Mouse (Mus musculus): ENCODE data around the gene Echdc1.
A peak's percentile ranks its signal among the peaks of the same experiment; 100 is the strongest.
"Not testable (repeated sequence)": the region's sequence is repeated elsewhere in the genome, so short reads cannot be mapped to it uniquely, and the experiment has no call there.

Gene Echdc1

DNA sequence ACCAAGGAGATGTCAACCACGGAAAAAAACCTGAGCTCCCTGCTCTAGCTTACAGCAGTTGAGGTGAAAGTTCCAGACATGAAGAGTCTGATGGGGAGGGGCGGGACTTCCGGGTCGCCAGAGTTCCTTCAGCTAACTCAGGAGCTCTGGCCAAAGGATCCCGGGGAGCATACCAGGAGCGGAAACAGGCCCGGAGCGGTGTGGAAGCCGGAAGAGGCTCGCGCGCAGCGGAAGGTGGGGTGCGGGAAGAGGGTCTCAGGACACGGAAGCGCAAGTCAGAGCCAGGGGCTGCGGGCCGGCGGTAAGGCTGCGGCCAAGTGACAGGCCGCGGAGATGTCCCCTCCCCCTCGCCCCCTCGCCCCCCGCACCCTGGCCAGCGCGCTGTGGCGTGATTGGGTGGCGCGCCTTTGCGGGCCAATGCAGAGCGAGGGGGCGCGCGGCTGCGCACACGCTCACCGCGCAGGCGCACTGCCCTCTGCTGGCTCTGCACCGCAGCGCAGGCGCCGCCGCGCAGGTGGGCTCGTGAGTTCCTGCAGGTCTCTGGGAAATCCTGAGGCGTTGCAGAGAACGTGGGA lies at the start of gene Echdc1:
Gene Echdc1, plus strand, starts transcription at position 103 of the 575 bp plus-strand sequence.
- peak; percentile 89 to 91 for DNase-seq (ENCODE audit: low spot score in 2 of 2)

DNA sequence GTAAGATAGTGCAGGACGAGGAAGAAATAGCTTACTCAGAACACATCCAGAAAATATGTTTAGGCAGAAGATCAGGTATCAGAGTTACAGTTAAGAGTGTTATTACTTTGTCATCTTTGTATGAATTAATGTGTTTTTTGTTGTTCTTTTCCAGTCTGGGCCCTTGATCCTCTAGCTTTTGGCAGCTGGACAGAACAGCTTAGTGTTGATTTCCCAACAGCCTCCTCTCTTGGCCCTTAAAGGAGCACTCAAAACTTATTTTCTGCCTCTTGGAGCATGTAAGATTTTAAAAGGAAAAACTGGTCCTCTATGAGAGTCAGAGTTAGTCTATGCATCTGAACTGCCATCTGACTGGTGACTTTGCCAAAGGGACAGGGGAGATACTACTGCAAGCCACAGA lies 31.2 kb upstream of the Echdc1 start:
- no peak for DNase-seq (ENCODE audit: low spot score in 2 of 2)

DNA sequence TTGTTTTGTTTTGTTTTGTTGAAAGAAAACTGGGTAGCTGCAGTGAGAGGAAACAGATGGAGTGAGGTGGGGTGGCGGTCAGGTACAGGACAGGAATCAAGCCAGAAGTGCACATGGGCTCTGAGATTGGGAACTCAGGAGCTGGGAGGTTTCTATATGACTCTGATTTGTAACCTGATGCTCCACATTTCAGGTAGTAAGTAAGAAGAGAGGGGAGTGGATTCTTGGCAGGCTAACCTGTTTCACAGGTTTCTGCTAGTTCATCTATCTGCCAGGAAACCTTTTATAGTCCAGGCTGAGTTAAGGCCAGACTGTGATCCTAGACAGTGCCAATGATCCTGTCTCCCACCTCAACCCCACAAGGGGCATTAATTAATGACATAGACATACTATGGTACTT lies 27.2 kb upstream of the Echdc1 start:
- DNase-seq (ENCODE audit: low spot score in 2 of 2) = no peak

DNA sequence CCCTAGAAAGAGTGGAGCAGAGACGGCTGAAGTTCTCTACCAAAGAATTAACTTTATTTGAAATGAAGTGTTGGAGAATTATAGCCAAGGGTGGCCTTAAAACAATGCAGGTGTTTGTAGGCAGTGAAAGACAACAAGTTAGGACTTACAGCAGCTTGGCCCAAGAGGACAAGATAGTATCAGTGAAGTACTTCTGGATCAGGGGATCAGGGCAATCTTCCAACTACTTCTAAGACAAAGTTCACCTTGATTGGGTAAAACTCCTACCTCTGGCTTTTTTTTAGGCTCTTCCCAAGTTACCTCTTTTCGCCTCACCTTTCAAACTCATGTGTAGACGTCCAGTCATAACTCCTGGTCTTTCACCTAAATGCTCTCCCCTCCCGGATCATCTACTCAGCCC lies 10.7 kb upstream of the Echdc1 start:
- DNase-seq (ENCODE audit: low spot score in 2 of 2) = no peak

DNA sequence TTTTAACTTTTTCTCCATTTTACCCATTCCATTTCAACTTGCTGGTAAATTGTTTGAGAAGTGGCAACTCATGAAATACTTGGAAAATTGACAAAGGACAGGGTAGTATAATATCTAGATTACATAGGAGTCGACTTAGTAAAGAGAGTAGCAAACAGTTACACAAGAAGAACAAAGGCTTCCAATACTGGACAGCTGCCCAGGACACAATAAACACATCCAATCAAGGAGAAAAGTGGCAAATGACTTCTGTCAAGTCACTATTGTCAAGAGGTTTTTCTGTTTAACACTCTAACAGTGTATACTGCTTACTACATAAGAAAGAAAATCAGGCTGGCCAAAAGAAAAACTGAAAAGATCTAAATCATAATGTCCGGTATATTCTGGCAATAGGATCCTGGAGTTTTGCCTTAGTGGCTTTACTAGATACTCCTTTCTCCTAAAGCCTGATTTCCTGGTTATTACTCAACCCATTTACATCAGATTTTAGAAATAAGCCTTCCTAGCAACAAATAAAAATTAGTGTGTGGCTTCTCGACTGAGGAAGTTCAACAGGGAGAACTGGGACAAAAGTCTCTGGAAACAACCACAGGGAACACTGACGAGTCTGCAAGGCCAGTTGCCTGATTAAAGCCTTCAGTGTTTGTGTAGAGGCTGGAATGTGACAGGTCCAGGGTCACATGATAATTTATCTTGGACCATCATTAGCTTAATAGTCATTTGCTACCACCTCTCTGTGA lies 1.3 kb upstream of the Echdc1 start:
- DNase-seq (ENCODE audit: low spot score in 2 of 2) = no peak

DNA sequence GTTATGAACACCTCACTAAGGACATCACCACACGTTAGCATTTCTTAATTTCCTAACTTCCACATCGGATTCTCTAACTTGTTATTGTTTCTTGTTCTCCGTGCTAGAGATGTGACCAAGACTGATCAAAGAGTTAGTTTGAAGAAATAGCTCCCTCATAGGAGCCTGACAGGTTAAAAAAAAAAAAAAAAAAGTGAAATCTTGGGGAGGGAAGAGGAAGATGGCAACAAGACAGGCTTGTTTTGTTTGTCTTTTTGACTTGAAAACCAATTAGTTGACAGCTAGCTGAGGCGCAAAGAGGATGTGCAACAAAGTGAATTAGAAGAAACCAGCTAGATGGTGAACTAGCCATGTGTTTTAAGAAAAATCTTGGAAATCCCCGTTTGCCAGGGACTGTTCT lies 939 bp downstream of the Echdc1 start:
- no peak for DNase-seq (ENCODE audit: low spot score in 2 of 2)

DNA sequence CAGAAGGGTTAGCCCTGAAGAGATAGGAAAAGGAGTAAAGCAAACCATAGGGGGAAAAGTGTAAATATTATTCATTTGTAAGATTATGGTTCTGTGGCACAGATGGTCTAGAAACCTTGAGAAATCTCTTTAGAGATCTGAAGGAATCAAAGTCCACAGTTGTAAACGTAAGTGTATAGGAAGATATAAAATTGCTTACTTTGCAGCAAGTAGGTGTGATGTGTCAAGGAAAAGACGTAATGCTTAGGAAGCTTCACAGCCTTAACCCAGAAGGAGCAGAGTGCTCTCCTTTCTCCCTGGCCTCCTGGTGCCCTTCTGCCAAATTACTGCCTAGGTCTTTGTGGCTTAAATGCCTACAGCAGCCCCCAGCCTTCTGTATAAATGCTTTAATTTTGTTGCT lies 11.9 kb downstream of the Echdc1 start:
- DNase-seq (ENCODE audit: low spot score in 2 of 2) = no peak

DNA sequence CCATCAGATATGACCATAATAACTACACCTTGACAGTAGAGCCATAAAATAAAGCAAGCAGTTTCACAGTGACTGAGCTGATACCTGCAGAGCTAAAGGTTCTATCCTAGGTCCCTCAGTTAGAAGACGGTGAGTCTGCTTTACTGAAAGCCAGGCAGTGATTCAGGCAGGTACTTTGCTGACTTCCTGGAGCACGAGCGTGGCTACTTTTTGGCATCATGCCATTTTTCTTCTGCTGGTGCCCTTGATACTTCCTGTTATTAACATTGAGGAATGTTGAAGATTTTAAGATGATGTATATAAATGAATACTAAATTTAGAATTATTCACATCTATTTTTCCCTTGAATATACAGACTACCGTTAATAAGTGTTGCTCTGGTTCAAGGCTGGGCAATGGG lies 20.9 kb downstream of the Echdc1 start:
- no peak for DNase-seq (ENCODE audit: low spot score in 2 of 2)

DNA sequence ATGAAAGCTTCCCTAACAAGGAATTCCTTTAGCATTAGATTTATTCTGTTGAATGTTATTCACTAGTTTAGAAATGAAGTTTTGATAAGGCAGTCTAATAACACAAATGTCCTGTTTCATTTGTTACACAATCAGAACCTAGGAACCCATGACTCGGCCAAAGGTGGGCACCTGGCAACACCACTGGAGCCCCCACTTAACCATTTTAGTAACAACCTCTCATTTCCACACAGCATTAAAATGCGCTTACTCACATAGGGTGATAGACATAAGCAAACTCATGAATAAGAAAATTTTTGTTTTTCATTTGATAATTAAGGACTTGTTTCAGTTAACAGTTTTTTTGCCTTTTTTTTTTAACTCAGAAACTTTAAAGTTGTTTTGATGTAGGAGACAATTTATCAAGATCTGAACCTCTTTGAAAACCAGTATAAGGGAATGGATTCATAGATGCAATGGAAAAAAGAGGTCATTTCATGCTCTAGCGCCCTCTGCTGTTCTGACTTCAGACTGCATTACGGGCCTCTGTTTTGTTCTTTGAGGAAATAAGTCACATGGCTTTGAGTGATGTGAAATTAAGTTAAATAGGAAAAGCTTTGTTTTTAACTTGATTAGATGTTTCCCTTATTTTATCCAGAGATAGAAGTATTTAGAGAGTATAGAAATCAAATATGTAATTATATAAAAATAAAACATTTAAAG lies 25.5 kb downstream of the Echdc1 start:
- DNase-seq (ENCODE audit: low spot score in 2 of 2) = peak; percentile 55 to 73

DNA sequence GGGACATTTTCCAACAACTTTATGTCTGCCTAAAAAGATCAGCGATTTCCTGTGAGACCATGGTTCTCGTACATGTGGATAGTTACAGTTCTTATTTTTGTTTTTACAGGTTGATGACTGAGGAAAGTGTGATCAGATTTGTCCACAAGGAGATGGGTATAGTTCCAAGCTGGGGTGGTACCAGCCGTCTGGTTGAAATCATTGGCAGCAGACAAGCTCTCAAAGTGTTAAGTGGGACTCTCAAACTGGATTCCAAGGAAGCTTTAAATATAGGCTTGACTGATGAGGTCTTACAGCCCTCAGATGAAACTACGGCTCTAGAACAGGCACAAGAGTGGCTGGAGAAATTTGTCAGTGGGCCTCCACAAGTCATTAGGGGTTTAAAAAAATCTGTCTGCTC lies 31.3 kb downstream of the Echdc1 start:
- DNase-seq (ENCODE audit: low spot score in 2 of 2) = peak; percentile 46 to 55

DNA sequence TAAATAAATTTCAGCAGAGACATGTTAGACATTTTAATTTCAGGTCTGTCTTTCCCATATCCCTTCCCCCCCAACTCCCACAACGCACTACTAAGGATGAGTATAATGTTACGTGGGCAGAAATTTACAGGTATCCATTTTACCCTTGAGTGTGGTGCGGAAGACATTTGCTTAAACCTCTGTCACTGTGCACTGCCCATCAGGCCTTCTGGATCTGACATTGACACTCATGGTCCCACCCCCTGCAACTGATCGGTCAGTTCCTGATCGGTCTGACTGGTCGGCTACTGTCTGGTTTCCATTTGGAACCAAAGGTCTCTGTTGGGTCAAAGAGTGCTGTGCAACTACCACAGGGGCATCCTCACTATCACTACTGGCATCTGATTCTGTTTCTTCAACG lies 33.7 kb downstream of the Echdc1 start:
- no peak for DNase-seq (ENCODE audit: low spot score in 2 of 2)

DNA sequence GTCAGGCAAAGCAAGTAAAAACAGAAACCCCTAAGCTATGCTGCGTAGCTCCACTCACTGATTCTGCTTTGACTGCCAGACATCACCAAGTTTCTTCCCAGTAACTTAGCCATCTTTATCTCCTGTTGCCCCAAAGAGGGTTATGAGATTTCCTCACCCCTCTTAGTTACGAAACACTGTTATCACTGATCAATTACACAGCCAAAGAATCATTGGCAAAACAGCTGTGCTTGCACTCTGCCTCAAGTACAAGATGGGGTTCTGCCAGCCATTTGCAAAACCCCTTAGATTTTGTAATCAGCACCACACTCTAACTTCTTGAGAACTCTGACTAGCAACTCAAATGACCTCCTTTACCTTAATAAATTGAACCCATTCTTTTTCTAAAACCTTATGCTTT lies 38.5 kb downstream of the Echdc1 start:
- DNase-seq (ENCODE audit: low spot score in 2 of 2) = no peak

DNA sequence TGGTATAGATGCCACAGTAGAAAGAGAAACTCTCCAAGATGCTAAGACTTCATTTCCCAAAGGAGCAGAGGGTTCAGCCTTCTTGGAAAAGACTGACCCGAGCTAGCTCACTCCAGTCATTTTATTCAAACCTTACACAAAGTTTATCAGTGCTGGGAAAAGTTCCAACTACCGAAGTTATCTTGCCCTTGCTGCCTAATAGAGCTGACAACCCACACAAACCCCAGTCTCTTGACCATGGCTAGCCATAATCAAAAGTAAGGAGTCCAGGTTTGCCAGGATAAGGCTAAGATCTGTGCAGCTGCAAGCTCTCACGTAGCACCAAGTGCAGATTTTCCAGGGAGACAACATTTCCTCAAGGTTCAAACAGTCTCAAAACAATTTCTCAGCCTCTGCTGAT lies 39.6 kb downstream of the Echdc1 start:
- no peak for DNase-seq (ENCODE audit: low spot score in 2 of 2)

DNA sequence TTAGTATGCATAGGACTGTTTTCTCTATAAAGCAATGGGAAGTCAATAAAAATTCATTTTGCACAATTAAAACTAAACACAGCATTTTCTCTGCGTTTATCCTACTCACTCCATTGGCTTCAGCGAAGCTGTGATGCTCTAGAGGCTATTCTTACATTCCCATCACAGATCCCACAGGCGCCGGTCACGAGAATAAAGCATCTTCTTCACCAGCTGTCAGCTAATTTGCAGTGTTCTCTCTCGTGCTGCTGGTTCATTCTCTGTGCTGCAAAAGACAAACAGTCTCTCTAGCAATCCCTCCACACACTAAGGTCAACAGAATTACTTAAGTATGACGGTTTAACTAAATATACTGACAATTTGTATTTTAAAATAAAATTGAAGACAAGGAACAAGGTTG lies 41.2 kb downstream of the Echdc1 start:
- peak; percentile 63 to 67 for DNase-seq (ENCODE audit: low spot score in 2 of 2)

DNA sequence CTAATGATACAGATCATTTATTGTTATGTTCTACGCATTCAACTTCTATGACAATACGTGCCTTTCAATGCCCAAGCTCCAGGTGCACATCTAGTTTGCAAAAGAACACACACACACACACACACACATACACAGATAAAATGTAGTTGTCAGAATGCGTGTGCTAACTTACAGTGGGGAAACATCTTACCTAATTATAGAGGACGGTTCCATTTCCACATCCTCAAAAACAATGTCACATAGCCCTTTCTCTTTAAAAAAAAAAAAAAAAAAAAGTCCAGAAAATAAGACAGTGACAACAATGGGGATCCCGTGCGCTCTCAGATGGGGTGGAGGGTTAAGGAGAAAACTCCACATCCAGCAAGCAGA lies 48.1 kb downstream of the Echdc1 start:
- DNase-seq (ENCODE audit: low spot score in 2 of 2) = no peak

DNA sequence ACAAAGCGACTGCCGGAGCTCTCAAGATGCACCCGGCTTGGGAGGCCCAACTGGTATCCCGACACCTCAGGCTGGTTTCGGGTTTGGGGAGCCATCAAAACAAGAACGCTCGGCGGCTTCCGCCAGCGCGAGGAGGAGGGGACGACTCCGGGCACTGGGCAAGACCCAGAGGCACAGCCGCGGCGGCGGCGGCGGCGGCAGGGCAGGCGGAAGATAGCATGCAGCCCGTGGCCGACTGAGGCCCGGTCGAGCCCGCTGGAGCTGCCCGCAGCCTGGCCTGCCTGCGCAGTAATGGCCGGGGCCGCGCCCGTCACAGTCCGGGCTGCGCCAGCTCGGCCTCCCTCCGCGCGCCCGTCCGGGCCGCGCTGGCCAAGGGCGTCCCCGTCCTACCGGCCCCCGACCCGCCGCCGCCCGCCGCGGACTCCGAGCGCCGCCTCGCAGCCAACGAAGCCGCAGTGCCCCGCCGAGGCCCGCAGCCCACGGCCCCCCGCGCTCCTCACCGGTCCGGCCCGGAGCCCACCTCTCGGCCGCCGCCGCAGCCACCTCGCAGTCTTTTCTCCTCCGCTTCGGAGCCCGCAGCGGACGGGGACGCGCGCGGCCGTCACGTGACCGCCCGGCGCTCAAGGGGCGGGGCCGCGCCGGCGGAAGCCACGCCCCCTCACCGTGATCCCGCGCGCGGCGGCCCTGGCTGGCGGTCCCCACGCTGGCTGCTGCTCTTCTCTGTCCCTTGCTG lies 48.7 kb downstream of the Echdc1 start:
- DNase-seq (ENCODE audit: low spot score in 2 of 2) = peak; percentile 91 to 92

DNA sequence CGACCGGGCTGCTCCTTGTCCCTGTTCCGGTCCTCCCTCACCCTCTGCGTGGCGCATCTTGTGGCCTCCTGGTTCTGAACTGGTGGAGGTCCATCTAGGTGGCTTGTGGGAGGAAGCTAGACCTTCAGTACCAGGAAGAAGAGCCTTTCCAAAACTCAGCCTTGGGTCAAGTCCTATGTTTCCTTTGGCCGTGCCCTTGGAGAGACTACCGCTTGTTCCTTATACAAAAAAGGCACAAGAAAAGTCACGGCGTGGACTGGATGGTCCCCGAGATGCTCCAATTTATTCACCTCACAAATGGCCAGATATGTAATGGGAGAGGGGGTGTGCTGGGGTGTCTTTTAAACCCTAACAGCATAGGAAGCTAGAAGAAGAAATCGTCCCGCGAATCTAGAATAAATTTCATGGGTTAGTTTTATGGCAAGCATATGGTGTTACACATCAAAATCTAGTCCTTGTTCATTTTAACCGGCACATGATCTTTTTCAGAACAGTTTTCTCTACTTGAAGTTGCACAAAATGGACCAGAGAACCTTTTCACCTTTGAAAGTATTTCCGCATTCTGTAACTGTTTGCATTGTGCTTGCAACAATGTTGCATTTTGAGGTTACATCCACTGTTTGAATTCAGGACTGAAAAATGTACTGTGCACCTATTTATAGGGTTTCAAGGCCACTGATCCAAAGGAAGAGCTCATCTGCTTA lies 49.4 kb downstream of the Echdc1 start, which contains the start of gene Rnf146:
Gene Rnf146, minus strand, starts transcription at position 246 of the 704 bp plus-strand sequence.
- no peak for DNase-seq (ENCODE audit: low spot score in 2 of 2)

DNA sequence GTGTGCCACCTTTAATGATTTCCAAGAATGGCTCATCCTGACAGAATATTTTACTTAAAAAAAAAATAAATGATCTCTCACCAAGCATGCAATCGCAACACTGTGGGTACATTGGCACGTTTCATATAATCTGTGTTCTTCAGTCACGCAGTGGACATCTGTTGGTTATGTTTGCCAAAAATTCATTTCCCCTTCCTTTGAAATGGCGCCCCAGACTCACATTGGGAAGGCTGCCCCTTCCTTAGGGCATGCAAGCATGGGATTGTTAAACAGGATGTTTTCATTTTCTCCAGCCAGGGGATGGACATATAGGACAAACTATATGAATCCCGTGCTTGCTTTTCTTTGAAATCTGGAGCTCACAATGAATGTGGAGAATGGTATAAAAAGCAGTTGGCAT lies 61.1 kb downstream of the Echdc1 start:
- no peak for DNase-seq (ENCODE audit: low spot score in 2 of 2)

DNA sequence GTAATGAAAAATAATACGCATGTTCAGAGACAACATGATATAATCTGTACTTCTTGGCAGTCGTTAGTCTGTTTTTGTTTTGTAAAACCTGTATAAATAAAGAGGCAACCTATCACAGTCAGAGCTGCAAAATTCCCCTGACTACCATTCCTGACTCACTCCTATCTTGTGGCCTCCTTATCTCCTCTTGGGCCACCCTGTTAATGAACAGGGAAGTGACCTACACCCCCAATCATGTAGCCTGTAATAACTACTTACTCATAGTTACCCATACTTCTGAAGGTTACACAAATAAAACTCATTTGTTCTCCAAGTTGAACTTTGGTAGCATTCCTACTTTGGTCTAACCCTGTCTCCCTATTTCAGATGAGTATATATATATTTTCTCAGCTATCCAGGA lies 68.6 kb downstream of the Echdc1 start:
- no peak for DNase-seq (ENCODE audit: low spot score in 2 of 2)

DNA sequence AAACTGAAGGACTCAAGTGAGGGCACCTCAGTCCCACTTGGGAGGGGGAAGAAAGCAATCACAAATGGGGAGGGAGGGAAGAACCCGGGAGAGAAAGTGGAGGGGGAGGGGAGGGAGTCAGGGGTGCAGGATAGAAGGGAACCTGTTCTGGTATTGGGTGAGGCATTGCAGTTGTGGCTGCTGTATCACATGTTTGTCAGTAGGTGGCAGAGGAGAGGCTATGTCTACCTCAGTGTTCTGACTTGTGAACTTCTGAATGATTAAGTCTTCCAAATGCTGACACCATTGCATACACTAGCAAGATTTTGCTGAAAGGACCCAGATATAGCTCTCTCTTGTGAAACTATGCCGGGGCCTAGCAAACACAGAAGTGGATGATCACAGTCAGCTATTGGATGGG lies 81.9 kb downstream of the Echdc1 start:
- DNase-seq (ENCODE audit: low spot score in 2 of 2) = not testable (repeated sequence)
